Mouse (Mus musculus): Measurements from ENCODE around the gene Ctrc. TPM values are rescaled to one million over a fixed set of nuclear protein-coding genes. Genes with fewer than 3 reads are reported as not detected.

Gene Ctrc
- polyA plus RNA-seq, 1 experiment = not detected

DNA sequence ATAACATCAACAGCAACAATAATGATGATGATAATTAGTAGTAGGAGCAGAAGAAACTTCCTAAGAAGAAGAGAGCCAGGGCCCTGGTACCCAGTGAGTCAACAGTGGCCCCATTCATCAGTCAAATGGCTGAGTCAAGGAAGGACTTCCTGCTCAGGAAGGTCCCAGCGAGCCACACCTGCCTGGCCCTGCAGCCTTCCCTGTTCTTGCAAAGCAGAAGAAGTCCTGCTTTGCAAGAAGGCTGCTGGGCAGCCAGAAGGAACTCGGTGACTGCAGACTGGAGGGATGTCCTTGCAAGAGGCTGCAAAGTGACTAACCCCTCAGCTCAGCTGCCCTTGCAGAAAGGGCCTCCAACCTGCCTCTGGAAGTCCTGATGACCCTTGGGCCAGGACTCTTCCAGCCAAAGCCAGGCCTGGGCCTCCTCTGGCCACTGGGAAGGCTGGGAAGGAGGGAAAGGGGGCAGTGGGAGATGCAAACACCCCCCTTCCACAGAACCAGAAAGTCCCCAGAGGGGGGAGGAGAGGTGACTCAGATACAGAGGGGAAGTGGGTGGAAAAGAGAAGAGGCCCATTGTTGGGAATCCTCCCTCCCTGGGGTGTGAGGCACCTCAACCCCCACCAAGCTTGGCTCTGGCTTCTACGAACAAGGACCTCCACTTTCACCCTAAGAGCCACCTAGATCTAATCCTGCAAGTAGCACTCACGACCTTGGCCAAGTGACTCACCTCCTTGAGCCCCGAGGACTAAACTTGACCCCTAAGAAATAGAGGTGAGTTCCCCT is 23.5 kb upstream of the Ctrc start:
- Histone ChIP-seq H3K4me3 (replicated peaks; ENCODE audit: extremely low read depth, low read depth, low read length) (no peak overlapping the region), H3K4me1 (ENCODE audit: control insufficient read depth, insufficient read depth, low read length) (peaks cover 20% of the 10 kb centered on the region)
- WGBS = 50% methylated on average over 5 of the region's 5 CpGs
- TF ChIP-seq POLR2A (IDR thresholded peaks at IDR 0.05; ENCODE audit: borderline replicate concordance, extremely low read depth, low read depth, low read length) (no peak), CTCF (IDR thresholded peaks at IDR 0.05; ENCODE audit: insufficient read depth, low read length) (no peak)
- DNase-seq = peak; percentile 42

DNA sequence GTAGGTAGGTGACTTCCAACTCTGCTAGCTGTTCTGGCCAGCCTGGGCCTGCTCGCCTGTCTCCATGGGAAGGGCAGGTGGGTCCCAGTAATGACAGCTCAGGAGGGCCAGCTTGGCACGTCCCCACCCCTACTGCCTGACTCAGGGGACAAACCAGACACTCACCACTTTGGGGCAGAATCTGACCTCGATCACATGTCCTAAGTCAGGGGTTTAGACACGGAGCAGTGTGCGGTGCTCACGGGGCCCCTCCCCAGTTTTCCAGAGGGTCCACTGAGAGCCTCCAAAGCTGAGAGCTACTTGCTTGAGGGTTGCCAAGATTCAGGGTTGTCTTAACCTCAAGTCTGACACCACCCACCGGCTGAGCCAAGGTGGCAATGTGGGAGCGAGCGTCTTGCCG is 21.9 kb upstream of the Ctrc start:
- peaks cover 20% of the 10 kb centered on the region for H3K4me1 ChIP-seq (ENCODE audit: control insufficient read depth, insufficient read depth, low read length)
- 82% methylated on average over 10 of the region's 10 CpGs for WGBS
- TF ChIP-seq POLR2A (IDR thresholded peaks at IDR 0.05; ENCODE audit: borderline replicate concordance, extremely low read depth, low read depth, low read length) (no peak), CTCF (IDR thresholded peaks at IDR 0.05; ENCODE audit: insufficient read depth, low read length) (no peak)
- DNase-seq = no peak
- no peak overlapping the region for H3K4me3 ChIP-seq (replicated peaks; ENCODE audit: extremely low read depth, low read depth, low read length)

- 45% methylated on average over 4 of the region's 4 CpGs for WGBS
- H3K4me3 ChIP-seq (replicated peaks; ENCODE audit: extremely low read depth, low read depth, low read length) = no peak overlapping the region
- H3K4me1 ChIP-seq (ENCODE audit: control insufficient read depth, insufficient read depth, low read length) = peaks cover 20% of the 10 kb centered on the region
- TF ChIP-seq POLR2A (IDR thresholded peaks at IDR 0.05; ENCODE audit: borderline replicate concordance, extremely low read depth, low read depth, low read length) = no peak
- DNase-seq = no peak
These were observed 21.3 kb upstream of the Ctrc start for GRCm38 (mm10) chr4:141867498-141867897.

GRCm38 (mm10) chr4:141866933-141867490 is 20.9 kb upstream of the Ctrc start:
- no peak overlapping the region for H3K4me3 ChIP-seq (replicated peaks; ENCODE audit: extremely low read depth, low read depth, low read length)
- H3K4me1 ChIP-seq (ENCODE audit: control insufficient read depth, insufficient read depth, low read length) = peaks cover 20% of the 10 kb centered on the region
- DNase-seq = peak; percentile 36
- TF ChIP-seq POLR2A (IDR thresholded peaks at IDR 0.05; ENCODE audit: borderline replicate concordance, extremely low read depth, low read depth, low read length) (no peak), CTCF (IDR thresholded peaks at IDR 0.05; ENCODE audit: insufficient read depth, low read length) (no peak)
- 38% methylated on average over 10 of the region's 10 CpGs for WGBS

DNA sequence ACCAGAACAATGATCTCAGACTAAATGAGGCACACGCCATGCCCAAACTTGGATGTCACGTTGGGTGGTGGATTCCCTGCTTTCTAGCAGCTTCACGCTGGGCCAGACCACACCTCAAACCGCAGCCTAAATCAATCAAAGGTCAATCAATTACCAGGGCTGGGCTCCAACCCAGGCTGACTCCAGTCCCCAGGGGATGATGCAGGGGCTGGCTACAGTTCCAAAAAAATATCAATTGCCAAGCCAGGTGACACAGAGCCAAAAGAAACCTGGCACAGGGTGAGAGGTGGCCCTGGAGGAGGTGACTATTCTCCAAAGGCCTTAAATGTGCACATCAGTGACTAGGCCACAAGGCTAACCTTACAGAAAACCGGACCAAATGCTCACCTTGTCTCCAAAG is 19.4 kb upstream of the Ctrc start:
- DNase-seq = no peak
- no peak overlapping the region for H3K4me3 ChIP-seq (replicated peaks; ENCODE audit: extremely low read depth, low read depth, low read length)
- TF ChIP-seq POLR2A (IDR thresholded peaks at IDR 0.05; ENCODE audit: borderline replicate concordance, extremely low read depth, low read depth, low read length) (no peak), CTCF (IDR thresholded peaks at IDR 0.05; ENCODE audit: insufficient read depth, low read length) (no peak)
- 92% methylated on average over 5 of the region's 5 CpGs for WGBS
- peaks cover 20% of the 10 kb centered on the region for H3K4me1 ChIP-seq (ENCODE audit: control insufficient read depth, insufficient read depth, low read length)

- TF ChIP-seq POLR2A (IDR thresholded peaks at IDR 0.05; ENCODE audit: borderline replicate concordance, extremely low read depth, low read depth, low read length) (no peak), CTCF (IDR thresholded peaks at IDR 0.05; ENCODE audit: insufficient read depth, low read length) (no peak)
- peaks cover 20% of the 10 kb centered on the region for H3K4me1 ChIP-seq (ENCODE audit: control insufficient read depth, insufficient read depth, low read length)
These were observed 18.8 kb upstream of the Ctrc start for GRCm38 (mm10) chr4:141865006-141865405.

DNA sequence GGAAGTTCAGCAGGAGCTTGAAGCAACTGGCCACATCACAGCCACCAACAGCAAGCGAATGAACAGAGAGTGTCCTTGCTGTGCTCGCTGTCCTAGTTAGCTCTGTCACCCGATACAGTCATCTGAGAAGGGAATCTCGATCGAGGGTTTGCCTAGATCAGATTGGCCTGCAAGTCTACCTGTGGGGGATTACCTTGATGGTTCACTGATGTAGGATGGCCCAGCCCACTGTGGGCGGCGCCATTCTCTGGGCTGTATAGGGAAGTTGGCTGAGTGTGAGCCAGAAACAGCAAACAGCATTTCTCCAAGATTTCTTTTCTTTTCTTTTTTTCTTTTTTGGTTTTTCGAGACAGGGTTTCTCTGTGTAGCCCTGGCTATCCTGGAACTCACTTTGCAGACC is 18.3 kb upstream of the Ctrc start:
- TF ChIP-seq CTCF (IDR thresholded peaks at IDR 0.05; ENCODE audit: insufficient read depth, low read length) (no peak), POLR2A (IDR thresholded peaks at IDR 0.05; ENCODE audit: borderline replicate concordance, extremely low read depth, low read depth, low read length) (no peak)
- WGBS = 96% methylated on average over 8 of the region's 8 CpGs
- no peak overlapping the region for H3K4me3 ChIP-seq (replicated peaks; ENCODE audit: extremely low read depth, low read depth, low read length)
- peaks cover 15% of the 10 kb centered on the region for H3K4me1 ChIP-seq (ENCODE audit: control insufficient read depth, insufficient read depth, low read length)
- DNase-seq = no peak

More at GRCm38 (mm10) chr4:141865006-141865405, 18.8 kb upstream of the Ctrc start:
- no peak for DNase-seq
- 73% methylated on average over 5 of the region's 5 CpGs for WGBS
- H3K4me3 ChIP-seq (replicated peaks; ENCODE audit: extremely low read depth, low read depth, low read length) = no peak overlapping the region

DNA sequence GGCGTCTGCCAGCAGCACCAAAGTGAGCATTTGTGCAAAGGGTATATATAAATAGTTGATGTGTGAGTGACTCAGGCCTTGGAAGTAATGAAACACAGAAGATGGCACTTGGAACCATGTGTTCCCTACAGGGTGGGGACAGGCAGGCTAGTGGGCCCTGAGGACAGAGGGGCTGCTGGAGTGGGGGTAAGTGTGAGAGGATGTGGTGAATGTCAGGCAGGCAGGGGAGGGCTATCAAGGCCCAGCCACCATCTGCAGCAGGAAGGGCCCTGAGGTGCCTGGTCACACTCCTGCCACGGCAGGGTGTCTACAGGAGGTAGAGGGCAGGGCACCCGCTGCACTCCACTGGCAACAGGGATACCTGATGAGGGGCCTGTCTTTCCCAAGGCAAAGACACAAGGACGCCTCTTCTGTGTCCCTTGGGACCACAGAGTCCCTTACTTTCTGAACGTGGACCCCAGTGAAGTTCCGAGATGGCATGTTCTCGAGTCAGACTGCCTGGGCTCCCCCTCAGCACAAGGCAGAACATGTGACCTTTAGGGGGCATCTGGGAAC is 17.6 kb upstream of the Ctrc start:
- TF ChIP-seq POLR2A (IDR thresholded peaks at IDR 0.05; ENCODE audit: borderline replicate concordance, extremely low read depth, low read depth, low read length) (no peak), CTCF (IDR thresholded peaks at IDR 0.05; ENCODE audit: insufficient read depth, low read length) (no peak)
- DNase-seq = no peak
- no peak overlapping the region for H3K4me3 ChIP-seq (replicated peaks; ENCODE audit: extremely low read depth, low read depth, low read length)
- 85% methylated on average over 7 of the region's 7 CpGs for WGBS
- H3K4me1 ChIP-seq (ENCODE audit: control insufficient read depth, insufficient read depth, low read length) = peaks cover 15% of the 10 kb centered on the region

GRCm38 (mm10) chr4:141862867-141863266 is 16.7 kb upstream of the Ctrc start:
- WGBS = 70% methylated on average over 5 of the region's 5 CpGs

More at GRCm38 (mm10) chr4:141862867-141863266, 16.7 kb upstream of the Ctrc start:
- no peak overlapping the region for H3K4me3 ChIP-seq (replicated peaks; ENCODE audit: extremely low read depth, low read depth, low read length)
- DNase-seq = no peak
- peaks cover 15% of the 10 kb centered on the region for H3K4me1 ChIP-seq (ENCODE audit: control insufficient read depth, insufficient read depth, low read length)
- TF ChIP-seq CTCF (IDR thresholded peaks at IDR 0.05; ENCODE audit: insufficient read depth, low read length) (no peak), POLR2A (IDR thresholded peaks at IDR 0.05; ENCODE audit: borderline replicate concordance, extremely low read depth, low read depth, low read length) (no peak)
